8 mouse cellular contexts compared by ENCODE assay signal in genomic region chr14:99298385-99299021, GRCm38 (mm10). TPM values are rescaled to one million over a fixed set of nuclear protein-coding genes. Genes with fewer than 3 reads are reported as not detected.
DNase-seq lines count a peak whose midpoint lies in the region; ATAC-seq and TF ChIP-seq lines count a peak whose summit lies in the region.

Gene Klf5 (plus strand): TSS chr14:99298691.

- H3K4me2 ChIP-seq in embryonic facial prominence, embryonic 15.5 days (replicated peaks): peak within 1 kb of the TSS; percentile 91
- peak within 1 kb of the TSS; percentile 98 for H3K4me2 ChIP-seq in limb, embryonic 12.5 days
- H3K4me2 ChIP-seq in midbrain, embryonic 15.5 days: peak within 1 kb of the TSS; percentile 87

- peak within 1 kb of the TSS; percentile 76 for H3K9ac ChIP-seq in embryonic facial prominence, embryonic 15.5 days
- peak within 1 kb of the TSS; percentile 66 for H3K9ac ChIP-seq in limb, embryonic 12.5 days (replicated peaks)
- H3K9ac ChIP-seq in midbrain, embryonic 15.5 days: peak within 1 kb of the TSS; percentile 54

- H3K27ac ChIP-seq in bone marrow macrophage, adult 2 months (ENCODE audit: insufficient read depth, low read depth, low read length): no peak within 1 kb of the TSS
- H3K27ac ChIP-seq in embryonic facial prominence, embryonic 15.5 days (replicated peaks): peak within 1 kb of the TSS; percentile 89
- peak within 1 kb of the TSS; percentile 53; the same call in 1 of the 2 replicates for H3K27ac ChIP-seq in limb, embryonic 12.5 days
- H3K27ac ChIP-seq in midbrain, embryonic 15.5 days: 0 out of 2 replicates have a peak within 1 kb of the TSS, but pooled peaks have one; percentile 28

- H3K9me3 ChIP-seq in embryonic facial prominence, embryonic 15.5 days (replicated peaks): no peaks in the 10 kb centered on the region
- H3K9me3 ChIP-seq in limb, embryonic 12.5 days: no peaks in the 10 kb centered on the region
- H3K9me3 ChIP-seq in midbrain, embryonic 15.5 days: no peaks in the 10 kb centered on the region

- H3K4me3 ChIP-seq in bone marrow macrophage, adult 2 months (ENCODE audit: insufficient read depth, low read length): peak within 1 kb of the TSS; percentile 54
- H3K4me3 ChIP-seq in embryonic facial prominence, embryonic 15.5 days (replicated peaks): peak within 1 kb of the TSS; percentile 83
- H3K4me3 ChIP-seq in limb, embryonic 12.5 days (replicated peaks): peak within 1 kb of the TSS; percentile 70
- H3K4me3 ChIP-seq in midbrain, embryonic 15.5 days: peak within 1 kb of the TSS; percentile 64

- H3K36me3 ChIP-seq in embryonic facial prominence, embryonic 15.5 days: no peaks in the 10 kb centered on the region
- no peaks in the 10 kb centered on the region for H3K36me3 ChIP-seq in limb, embryonic 12.5 days
- no peaks in the 10 kb centered on the region for H3K36me3 ChIP-seq in midbrain, embryonic 15.5 days (replicated peaks)

- WGBS in embryonic facial prominence, embryonic 15.5 days: 0% methylated on average over 65 of the region's 67 CpGs
- WGBS in limb, embryonic 12.5 days: 1% methylated on average over 59 of the region's 67 CpGs
- WGBS in midbrain, embryonic 15.5 days: under 1% methylated on average over 63 of the region's 67 CpGs

- peak; percentile 97 for ATAC-seq in embryonic facial prominence, embryonic 15.5 days (ENCODE audit: insufficient number of reproducible peaks, low FRiP score, low TSS enrichment, low read depth)
- ATAC-seq in limb, embryonic 12.5 days (ENCODE audit: insufficient number of reproducible peaks, insufficient read depth, low FRiP score, low TSS enrichment, low read depth): peak; percentile 98
- peak; percentile 98 for ATAC-seq in midbrain, embryonic 15.5 days (replicated peaks)

- peak; percentile 59 to 63 for DNase-seq in B cell, adult 2 months
- DNase-seq in heart, adult 8-10 months (ENCODE audit: low spot score): peak; percentile 91
- DNase-seq in kidney, adult 8-10 months: peak; percentile 93
- DNase-seq in spleen, adult 18-20 months: peak; percentile 63 to 64

- no peaks in the 10 kb centered on the region for H3K4me1 ChIP-seq in bone marrow macrophage, adult 2 months (ENCODE audit: control insufficient read depth, insufficient read depth, low read length)
- no peaks in the 10 kb centered on the region for H3K4me1 ChIP-seq in embryonic facial prominence, embryonic 15.5 days
- H3K4me1 ChIP-seq in limb, embryonic 12.5 days (replicated peaks): 0 out of 2 replicates have a peak, but pooled peaks cover 3% of the 10 kb centered on the region
- H3K4me1 ChIP-seq in midbrain, embryonic 15.5 days: peaks cover 8% of the 10 kb centered on the region; the same call in 1 of the 2 replicates

- H3K27me3 ChIP-seq in embryonic facial prominence, embryonic 15.5 days: no peaks in the 10 kb centered on the region
- H3K27me3 ChIP-seq in limb, embryonic 12.5 days: peaks cover 21% of the 10 kb centered on the region
- H3K27me3 ChIP-seq in midbrain, embryonic 15.5 days (replicated peaks): peaks cover 17% of the 10 kb centered on the region

- TF ChIP-seq POLR2A in bone marrow macrophage, adult 2 months (IDR thresholded peaks at IDR 0.05; ENCODE audit: borderline replicate concordance, low read depth, low read length): no peak

- TF ChIP-seq CTCF in bone marrow macrophage, adult 2 months (IDR thresholded peaks at IDR 0.05; ENCODE audit: low read depth, low read length): no peak

RNA-seq across cellular contexts. Expression of gene Klf5, which starts in this region (rescaled TPM):
- not detected in 2 replicates for polyA plus RNA-seq in bone marrow macrophage, adult 2 months (2012; ENCODE audit: insufficient read depth, insufficient read length, missing spikeins)
- 70.8 and 75.4 TPM in 2 replicates for polyA plus RNA-seq in embryonic facial prominence, embryonic 15.5 days (2015; fragmentation: Nextera tagmentation; extraction: Ambion mirVana)
- total RNA-seq in heart, adult 8-10 months (2022): 1 to 10 TPM in 1 of 4 experiments, under 1 TPM in 3; 0.50 to 1.1 (median 0.69) TPM
- polyA plus RNA-seq in limb, embryonic 12.5 days (2016; fragmentation: Nextera tagmentation; extraction: Ambion mirVana): 6.9 and 7.5 TPM in 2 replicates
- 4.4 and 5.1 TPM in 2 replicates for polyA plus RNA-seq in midbrain, embryonic 15.5 days (2015; fragmentation: Nextera tagmentation; extraction: Ambion mirVana)
